Comparison of ENCODE assay signal across 1 mouse cellular context in the genomic region with DNA sequence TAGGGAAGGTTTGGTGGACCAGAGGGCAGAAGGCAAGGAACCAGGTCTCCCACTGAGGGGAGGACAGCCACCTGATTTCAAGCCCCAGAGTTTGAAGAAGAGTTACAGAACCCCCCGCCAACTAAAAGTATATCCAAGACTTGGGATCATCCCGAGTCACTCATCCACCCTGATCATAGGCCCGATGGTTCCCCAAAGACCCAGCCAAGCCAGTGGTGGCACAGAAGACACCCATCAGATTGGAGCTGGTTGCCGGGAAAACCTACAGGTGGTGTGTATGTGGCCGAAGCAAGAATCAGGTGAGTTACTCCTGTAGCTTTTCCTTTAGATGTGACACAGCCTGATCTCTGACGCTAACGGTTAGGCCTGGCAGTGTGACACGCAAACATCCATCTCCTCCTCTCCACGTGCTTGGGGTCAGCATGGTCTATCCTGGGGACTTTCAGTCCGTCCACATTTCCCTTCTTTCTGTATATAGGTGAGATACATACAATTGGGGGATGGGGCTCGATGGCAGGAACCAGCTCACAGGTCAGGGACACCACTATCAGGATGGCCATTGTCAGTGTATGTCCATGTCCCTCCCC.
A peak's percentile ranks its signal among the peaks of the same experiment; 100 is the strongest.
TF ChIP-seq lines count a peak whose summit lies in the region.

No protein-coding gene starts in this region.

TF ChIP-seq in CH12.LX, 34 proteins besides CTCF, POLR2A, EP300 and RAD21 (continued from another document):
- no peak for TF ChIP-seq JUN (IDR thresholded peaks at IDR 0.05; ENCODE audit: insufficient read depth, low read depth, low read length)
- no peak for TF ChIP-seq UBTF (IDR thresholded peaks at IDR 0.05; ENCODE audit: low read depth, low read length)
- no peak for TF ChIP-seq MAFK (IDR thresholded peaks at IDR 0.05; ENCODE audit: insufficient replicate concordance, low read length)
- TF ChIP-seq KAT2A (IDR thresholded peaks at IDR 0.05; ENCODE audit: insufficient replicate concordance, low read length), result no peak
- TF ChIP-seq SMC3 (IDR thresholded peaks at IDR 0.05; ENCODE audit: low read depth, low read length), result no peak
- peak; percentile 70; the same call in 1 of the 2 replicates for TF ChIP-seq MXI1 (IDR thresholded peaks at IDR 0.05; ENCODE audit: low read depth, low read length)
- no peak for TF ChIP-seq ZKSCAN1 (IDR thresholded peaks at IDR 0.05; ENCODE audit: borderline replicate concordance, low read depth, low read length)
- TF ChIP-seq GABPA (IDR thresholded peaks at IDR 0.05; ENCODE audit: insufficient replicate concordance, low read depth, low read length), result no peak
- no peak for TF ChIP-seq E2F4 (IDR thresholded peaks at IDR 0.05; ENCODE audit: insufficient replicate concordance, low read depth, low read length)
- TF ChIP-seq HCFC1 (IDR thresholded peaks at IDR 0.05; ENCODE audit: low read depth, low read length), result no peak
- TF ChIP-seq MEF2A (IDR thresholded peaks at IDR 0.05; ENCODE audit: borderline replicate concordance, low read depth, low read length), result no peak
- peak; percentile 94 for TF ChIP-seq MYC (IDR thresholded peaks at IDR 0.05; ENCODE audit: low read depth, low read length)
- TF ChIP-seq ELF1 (IDR thresholded peaks at IDR 0.05; ENCODE audit: low read depth, low read length), result no peak
- TF ChIP-seq MAX (IDR thresholded peaks at IDR 0.05; ENCODE audit: low read length), result peak; percentile 82
- TF ChIP-seq POLR2AphosphoS2 (IDR thresholded peaks at IDR 0.05; ENCODE audit: low read depth, low read length), result no peak
- no peak for TF ChIP-seq NRF1 (IDR thresholded peaks at IDR 0.05; ENCODE audit: low read depth, low read length)
- 0 out of 2 replicates have a peak, but pooled peaks have one; percentile 2 for TF ChIP-seq TCF12 (IDR thresholded peaks at IDR 0.05; ENCODE audit: low read depth, low read length)
